Mouse (Mus musculus): ENCODE measurements at regions not wholly inside any gene's neighbourhood (a gene's known extent, or its start where the extent isn't known, plus 50 kb on each side); places are given as distances from the start of the nearest gene placed in this dataset.

DNA sequence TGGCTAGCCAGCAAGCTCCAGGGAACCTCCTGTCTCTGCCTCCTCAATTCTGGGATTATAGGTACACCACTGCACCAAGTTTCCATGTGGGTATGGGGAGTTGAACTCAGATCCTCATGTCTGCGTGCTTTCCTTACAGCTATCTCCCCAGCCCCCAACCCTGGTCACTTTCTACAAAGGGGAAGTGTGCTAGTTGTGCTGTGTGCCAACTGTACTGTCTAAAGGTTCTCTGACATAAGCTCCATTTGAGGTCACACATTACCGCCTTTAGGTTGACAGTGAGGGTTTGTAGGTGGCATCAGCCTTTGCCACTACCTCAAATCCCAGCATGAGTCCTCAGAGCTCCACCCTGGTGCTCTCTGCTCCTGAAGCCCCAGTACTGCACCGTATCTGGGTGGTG is 200.7 kb downstream of the Tex29 start:
- Histone ChIP-seq H3K4me2 (no peak overlapping the region), H3K4me1 (ENCODE audit: control insufficient read depth, insufficient read depth, low read length) (no peaks in the 10 kb centered on the region), H3K9ac (ENCODE audit: low read length) (no peak overlapping the region), H3K4me3 (ENCODE audit: low read depth, low read length) (no peak overlapping the region), H3K27ac (ENCODE audit: low read depth, low read length) (no peak overlapping the region), H3K27me3 (ENCODE audit: control insufficient read depth, insufficient read depth, low read length) (no peaks in the 10 kb centered on the region), H3K9me3 (ENCODE audit: control insufficient read depth, low read length) (no peaks in the 10 kb centered on the region), H3K36me3 (ENCODE audit: control insufficient read depth, insufficient read depth, low read length) (no peaks in the 10 kb centered on the region)
- no peak for ATAC-seq (ENCODE audit: low FRiP score)
- DNase-seq (ENCODE audit: low spot score, missing footprints), result no peak
- whole genome bisulfite sequencing, result 80% methylated on average over 3 of the region's 3 CpGs

DNA sequence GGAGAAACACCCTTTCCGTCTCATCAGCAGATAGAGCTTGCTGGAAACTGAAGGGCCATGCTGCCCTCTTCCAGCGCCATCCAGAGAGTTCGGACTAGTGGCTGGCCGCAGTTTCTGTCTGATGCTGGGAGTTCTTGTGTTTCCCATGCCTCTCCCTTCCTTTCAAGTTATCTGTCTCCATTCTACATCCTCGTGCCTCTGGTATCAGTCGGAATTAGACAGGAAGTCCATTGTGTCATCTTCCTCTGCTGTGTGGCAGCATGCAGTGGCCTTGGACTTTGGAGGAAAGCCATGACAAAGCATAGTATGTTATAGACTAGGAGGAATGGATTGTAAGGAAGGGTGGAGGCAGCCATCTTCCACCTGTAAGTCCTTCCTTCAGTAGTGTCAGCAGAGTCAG is 201.4 kb downstream of the Tex29 start:
- 74% methylated on average over 6 of the region's 6 CpGs for WGBS
- no peaks in the 10 kb centered on the region for H3K4me1 ChIP-seq (ENCODE audit: control insufficient read depth, insufficient read depth, low read length)
- no peaks in the 10 kb centered on the region for H3K9me3 ChIP-seq (ENCODE audit: control insufficient read depth, low read length)
- no peaks in the 10 kb centered on the region for H3K27me3 ChIP-seq (ENCODE audit: control insufficient read depth, insufficient read depth, low read length)
- H3K27ac ChIP-seq (ENCODE audit: low read depth, low read length), result no peak overlapping the region
- H3K9ac ChIP-seq (ENCODE audit: low read length), result no peak overlapping the region
- DNase-seq (ENCODE audit: low spot score, missing footprints), result no peak
- no peak overlapping the region for H3K4me2 ChIP-seq
- ATAC-seq (ENCODE audit: low FRiP score), result no peak
- no peaks in the 10 kb centered on the region for H3K36me3 ChIP-seq (ENCODE audit: control insufficient read depth, insufficient read depth, low read length)
- H3K4me3 ChIP-seq (ENCODE audit: low read depth, low read length), result no peak overlapping the region

DNA sequence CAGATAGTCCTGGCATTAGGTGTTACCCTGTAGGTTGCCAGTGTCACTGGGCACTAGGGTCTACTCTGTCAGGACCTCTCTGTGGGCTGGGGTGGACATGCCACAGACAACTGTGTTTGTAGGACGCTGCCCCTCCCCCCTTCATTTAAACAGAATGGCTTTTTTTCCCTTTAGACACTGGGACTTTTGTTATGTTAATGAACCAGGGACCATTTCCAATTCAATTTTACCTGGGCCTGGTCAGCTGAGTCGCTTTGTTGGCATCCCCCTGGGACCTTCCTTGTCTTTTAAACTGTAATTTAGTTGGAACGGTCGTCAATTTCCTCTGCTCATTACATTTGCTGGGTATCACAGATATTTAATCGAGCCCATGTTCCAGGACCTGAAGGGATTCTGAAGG is 210.6 kb downstream of the Tex29 start:
- WGBS, result 20% methylated on average over 5 of the region's 5 CpGs
- Histone ChIP-seq H3K27ac (ENCODE audit: low read depth, low read length) (no peak overlapping the region), H3K4me2 (no peak overlapping the region), H3K4me3 (ENCODE audit: low read depth, low read length) (no peak overlapping the region), H3K9ac (ENCODE audit: low read length) (no peak overlapping the region), H3K4me1 (ENCODE audit: control insufficient read depth, insufficient read depth, low read length) (peaks cover 15% of the 10 kb centered on the region), H3K36me3 (ENCODE audit: control insufficient read depth, insufficient read depth, low read length) (no peaks in the 10 kb centered on the region), H3K9me3 (ENCODE audit: control insufficient read depth, low read length) (no peaks in the 10 kb centered on the region), H3K27me3 (ENCODE audit: control insufficient read depth, insufficient read depth, low read length) (no peaks in the 10 kb centered on the region)
- no peak for DNase-seq (ENCODE audit: low spot score, missing footprints)
- ATAC-seq (ENCODE audit: low FRiP score), result no peak

DNA sequence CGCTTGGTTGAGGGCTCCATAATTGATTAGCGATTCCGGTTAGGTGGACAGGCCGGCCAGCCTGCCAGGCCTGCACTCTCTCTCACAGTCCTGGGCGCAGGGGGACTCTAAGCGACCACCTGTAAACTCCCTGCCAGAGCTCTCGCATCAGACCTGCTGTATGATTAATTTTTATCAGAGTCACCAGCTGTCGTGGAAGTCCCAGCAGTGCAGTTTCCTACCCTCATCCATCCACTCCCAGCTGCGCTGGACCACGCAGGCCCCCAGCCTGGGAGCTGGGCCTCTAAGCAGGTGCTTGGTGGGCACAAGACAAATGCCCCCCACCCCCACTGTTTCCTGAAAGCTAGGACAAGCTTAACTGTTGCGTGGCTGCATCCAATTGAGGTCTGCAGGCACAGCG is 211.1 kb downstream of the Tex29 start:
- no peak overlapping the region for H3K4me2 ChIP-seq
- H3K4me1 ChIP-seq (ENCODE audit: control insufficient read depth, insufficient read depth, low read length), result peaks cover 15% of the 10 kb centered on the region
- 25% methylated on average over 12 of the region's 12 CpGs for WGBS
- no peaks in the 10 kb centered on the region for H3K36me3 ChIP-seq (ENCODE audit: control insufficient read depth, insufficient read depth, low read length)
- H3K9ac ChIP-seq (ENCODE audit: low read length), result no peak overlapping the region; the same call in 1 of the 2 replicates
- no peak overlapping the region for H3K4me3 ChIP-seq (ENCODE audit: low read depth, low read length)
- DNase-seq (ENCODE audit: low spot score, missing footprints) (peak; percentile 87), ATAC-seq (ENCODE audit: low FRiP score) (peak; percentile 70)
- no peaks in the 10 kb centered on the region for H3K9me3 ChIP-seq (ENCODE audit: control insufficient read depth, low read length)
- no peak overlapping the region for H3K27ac ChIP-seq (ENCODE audit: low read depth, low read length)
- H3K27me3 ChIP-seq (ENCODE audit: control insufficient read depth, insufficient read depth, low read length), result no peaks in the 10 kb centered on the region

DNA sequence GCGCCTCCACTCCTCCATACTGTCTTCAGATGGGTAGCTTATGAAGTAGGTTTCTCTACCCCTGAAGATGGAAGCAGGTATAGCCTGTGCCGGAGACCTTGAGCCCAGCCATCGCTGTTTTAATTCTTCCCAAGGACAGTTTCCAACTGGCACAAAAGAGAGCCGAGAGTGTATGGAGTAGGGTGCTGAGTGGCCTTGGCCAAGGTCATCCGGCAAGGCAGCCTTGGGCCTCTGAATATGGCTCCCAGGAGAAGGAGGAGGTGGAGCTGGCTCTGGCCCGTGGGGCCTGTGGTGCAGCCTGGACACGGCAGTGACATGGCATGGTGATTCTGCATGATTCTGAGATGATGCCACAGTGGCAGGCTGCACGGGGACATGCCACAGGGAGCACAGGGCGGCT is 215.7 kb downstream of the Tex29 start:
- Histone ChIP-seq H3K27me3 (ENCODE audit: control insufficient read depth, insufficient read depth, low read length) (no peaks in the 10 kb centered on the region), H3K36me3 (ENCODE audit: control insufficient read depth, insufficient read depth, low read length) (no peaks in the 10 kb centered on the region), H3K9me3 (ENCODE audit: control insufficient read depth, low read length) (no peaks in the 10 kb centered on the region), H3K27ac (ENCODE audit: low read depth, low read length) (no peak overlapping the region), H3K4me3 (ENCODE audit: low read depth, low read length) (no peak overlapping the region), H3K9ac (ENCODE audit: low read length) (no peak overlapping the region), H3K4me1 (ENCODE audit: control insufficient read depth, insufficient read depth, low read length) (peaks cover 8% of the 10 kb centered on the region), H3K4me2 (no peak overlapping the region)
- ATAC-seq (ENCODE audit: low FRiP score), result no peak
- no peak for DNase-seq (ENCODE audit: low spot score, missing footprints)
- 90% methylated on average over 9 of the region's 9 CpGs for WGBS

DNA sequence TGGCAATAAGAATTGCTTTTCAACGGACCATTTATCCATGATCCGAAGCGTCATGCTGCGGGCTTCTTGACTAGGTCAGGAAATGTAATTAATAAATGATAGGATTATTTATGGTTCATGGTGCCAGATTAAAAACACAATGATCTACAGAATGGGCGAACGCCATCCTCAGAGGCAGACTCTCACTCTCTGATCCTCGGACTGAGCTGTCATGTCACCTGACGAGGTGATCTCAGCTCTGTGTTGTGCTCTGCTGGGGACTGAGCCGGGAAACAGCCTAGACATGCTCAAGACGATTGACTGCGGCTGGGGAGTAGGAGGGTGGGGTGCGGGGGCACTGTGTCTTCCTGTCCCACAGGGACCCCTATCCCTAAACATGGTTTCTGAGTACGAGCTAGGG is 217.4 kb upstream of the A230072I06Rik start:
- Histone ChIP-seq H3K4me3 (ENCODE audit: low read depth, low read length) (no peak overlapping the region), H3K4me2 (no peak overlapping the region), H3K27me3 (ENCODE audit: control insufficient read depth, insufficient read depth, low read length) (no peaks in the 10 kb centered on the region), H3K4me1 (ENCODE audit: control insufficient read depth, insufficient read depth, low read length) (no peaks in the 10 kb centered on the region), H3K27ac (ENCODE audit: low read depth, low read length) (no peak overlapping the region), H3K36me3 (ENCODE audit: control insufficient read depth, insufficient read depth, low read length) (no peaks in the 10 kb centered on the region), H3K9me3 (ENCODE audit: control insufficient read depth, low read length) (no peaks in the 10 kb centered on the region), H3K9ac (ENCODE audit: low read length) (no peak overlapping the region)
- no peak for ATAC-seq (ENCODE audit: low FRiP score)
- WGBS, result 54% methylated on average over 13 of the region's 13 CpGs
- DNase-seq (ENCODE audit: low spot score, missing footprints), result no peak

DNA sequence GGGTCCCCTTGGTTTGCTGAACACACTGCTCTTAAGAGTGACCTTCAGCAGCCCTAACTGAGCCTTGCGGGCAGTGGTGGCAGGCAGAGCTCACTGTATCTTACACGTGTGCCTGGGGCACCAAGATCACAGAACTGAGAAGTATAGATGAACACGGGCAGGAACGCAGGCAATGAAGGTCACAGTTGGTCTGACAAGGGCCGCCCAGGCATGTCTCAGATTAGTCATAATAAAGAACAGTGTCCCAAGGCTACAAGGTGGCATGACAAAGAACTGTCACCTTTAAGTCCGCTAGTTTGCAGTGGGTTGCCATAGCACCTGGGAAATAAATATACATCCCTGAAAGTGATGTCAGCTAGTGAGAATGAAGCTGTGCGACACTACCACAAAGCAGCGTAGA is 215.9 kb upstream of the A230072I06Rik start:
- Histone ChIP-seq H3K4me3 (ENCODE audit: low read depth, low read length) (no peak overlapping the region), H3K27ac (ENCODE audit: low read depth, low read length) (no peak overlapping the region), H3K4me1 (ENCODE audit: control insufficient read depth, insufficient read depth, low read length) (no peaks in the 10 kb centered on the region), H3K9ac (ENCODE audit: low read length) (no peak overlapping the region), H3K27me3 (ENCODE audit: control insufficient read depth, insufficient read depth, low read length) (no peaks in the 10 kb centered on the region), H3K4me2 (no peak overlapping the region), H3K9me3 (ENCODE audit: control insufficient read depth, low read length) (no peaks in the 10 kb centered on the region), H3K36me3 (ENCODE audit: control insufficient read depth, insufficient read depth, low read length) (no peaks in the 10 kb centered on the region)
- 83% methylated on average over 8 of the region's 8 CpGs for WGBS
- no peak for ATAC-seq (ENCODE audit: low FRiP score)
- DNase-seq (ENCODE audit: low spot score, missing footprints), result no peak

DNA sequence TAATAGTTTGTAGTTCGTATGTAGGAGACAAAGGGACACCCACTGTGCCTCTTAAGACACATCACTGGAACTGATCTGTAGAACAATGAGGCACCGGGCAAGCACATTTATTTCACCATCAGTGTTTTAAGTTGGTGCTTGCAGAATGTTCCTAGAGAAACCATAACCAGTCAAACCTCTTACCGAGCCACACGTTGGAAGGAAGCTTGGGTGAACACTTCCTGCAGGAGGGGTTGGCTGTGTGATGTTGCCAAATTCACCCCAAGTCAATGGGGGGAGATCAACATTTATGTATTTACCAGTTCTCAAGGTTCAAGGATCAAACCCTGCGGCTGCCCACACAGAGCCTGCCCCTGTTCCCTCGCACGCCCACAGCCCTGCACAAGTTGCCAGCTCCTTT is 214.0 kb upstream of the A230072I06Rik start:
- H3K4me2 ChIP-seq, result no peak overlapping the region
- H3K36me3 ChIP-seq (ENCODE audit: control insufficient read depth, insufficient read depth, low read length), result no peaks in the 10 kb centered on the region
- H3K27me3 ChIP-seq (ENCODE audit: control insufficient read depth, insufficient read depth, low read length), result no peaks in the 10 kb centered on the region
- no peak overlapping the region for H3K4me3 ChIP-seq (ENCODE audit: low read depth, low read length)
- WGBS, result 83% methylated on average over 7 of the region's 7 CpGs
- no peaks in the 10 kb centered on the region for H3K4me1 ChIP-seq (ENCODE audit: control insufficient read depth, insufficient read depth, low read length)
- no peak for DNase-seq (ENCODE audit: low spot score, missing footprints)
- H3K9me3 ChIP-seq (ENCODE audit: control insufficient read depth, low read length), result no peaks in the 10 kb centered on the region
- H3K27ac ChIP-seq (ENCODE audit: low read depth, low read length), result no peak overlapping the region
- no peak overlapping the region for H3K9ac ChIP-seq (ENCODE audit: low read length)
- ATAC-seq (ENCODE audit: low FRiP score), result no peak

DNA sequence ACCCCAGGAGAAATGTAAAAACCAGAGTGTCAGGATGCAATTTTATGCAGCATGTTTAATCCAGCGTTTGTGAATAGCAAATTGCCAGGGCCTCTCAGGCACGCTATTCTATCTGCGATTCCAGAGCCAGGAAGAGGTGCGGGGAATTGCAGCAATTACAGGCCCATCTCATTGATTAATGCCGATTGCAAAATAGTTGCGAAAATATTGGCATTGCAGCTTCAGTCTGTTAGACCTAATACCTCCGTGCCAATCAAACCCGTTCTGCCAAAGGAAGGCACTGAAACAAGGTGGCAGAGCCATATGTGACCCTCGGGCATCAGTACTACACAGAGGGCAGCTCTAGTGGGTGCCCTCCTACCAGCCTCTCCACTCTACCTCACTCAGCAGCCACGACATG is 212.2 kb upstream of the A230072I06Rik start:
- Histone ChIP-seq H3K4me3 (ENCODE audit: low read depth, low read length) (no peak overlapping the region), H3K27me3 (ENCODE audit: control insufficient read depth, insufficient read depth, low read length) (no peaks in the 10 kb centered on the region), H3K4me1 (ENCODE audit: control insufficient read depth, insufficient read depth, low read length) (no peaks in the 10 kb centered on the region), H3K36me3 (ENCODE audit: control insufficient read depth, insufficient read depth, low read length) (no peaks in the 10 kb centered on the region), H3K27ac (ENCODE audit: low read depth, low read length) (no peak overlapping the region), H3K9me3 (ENCODE audit: control insufficient read depth, low read length) (no peaks in the 10 kb centered on the region), H3K4me2 (no peak overlapping the region), H3K9ac (ENCODE audit: low read length) (no peak overlapping the region)
- WGBS, result 91% methylated on average over 10 of the region's 10 CpGs
- DNase-seq (ENCODE audit: low spot score, missing footprints) (no peak), ATAC-seq (ENCODE audit: low FRiP score) (no peak)
